Mouse (Mus musculus) neutrophil, adult 65 days (primary cell): ENCODE measurements around the gene Crbn. TPM values are rescaled to one million over a fixed set of nuclear protein-coding genes. Genes with fewer than 3 reads are reported as not detected.

ENCODE experiments used
- total RNA-seq: library from RNA; stranded (reverse); gene quantifications from 2 replicates; pipeline ENCODE4 v1.2.4, GENCODE M21; 2023

The Crbn gene
- total RNA-seq: 32.0 and 52.0 TPM in 2 replicates

GRCm38 (mm10) chr6:106799333-106800226, at the start of gene Crbn:
Crbn (minus strand) TSS chr6:106800077.

GRCm38 (mm10) chr6:106768640-106769289, 31.1 kb downstream of the Crbn start, which contains the start of gene Trnt1:
Trnt1 (plus strand) TSS chr6:106769120.

GRCm38 (mm10) chr6:106748887-106749388, 50.9 kb downstream of the Crbn start, which contains the start of gene Il5ra:
Il5ra (minus strand) TSS chr6:106749037.

Other genes starting within 250 kb of the Crbn start
- gene Il5ra, start 51.0 kb downstream of the Crbn start, total RNA-seq: 0.32 TPM in 1 of 2 replicates, not detected in the other
- 37.7 and 45.7 TPM in 2 replicates for gene Trnt1, start 31.0 kb downstream of the Crbn start, total RNA-seq